ENCODE assay signal across 17 mouse cellular contexts in the genomic region with DNA sequence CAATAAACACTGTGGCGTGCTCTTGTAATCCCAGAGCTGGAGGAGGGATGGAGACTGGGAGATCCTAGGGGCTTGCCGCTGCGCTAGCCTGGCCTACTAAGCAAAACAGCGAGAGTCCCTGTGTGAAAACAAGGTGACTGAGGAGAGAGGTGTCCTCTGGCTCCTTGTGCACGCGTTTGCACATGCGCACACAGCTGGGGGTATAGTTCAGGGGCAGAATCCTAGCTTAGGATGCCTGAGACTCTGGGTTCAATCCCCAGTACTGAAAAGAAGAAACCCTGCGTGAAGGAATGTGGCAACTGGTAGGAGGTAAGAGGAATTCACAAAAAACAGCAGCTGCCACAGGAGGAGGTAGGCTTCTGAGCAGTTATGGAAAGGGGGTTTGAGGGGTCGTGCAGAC. TPM values are rescaled to one million over a fixed set of nuclear protein-coding genes. Genes with fewer than 3 reads are reported as not detected.
"Had no signal": no experiment of that assay in that cellular context is flagged by ENCODE, and none has a peak within 500 bp of the region (broad histone marks: within the 10 kb centered on the region; RNA-seq: fewer than 3 reads in every experiment).

No protein-coding gene starts in this region.

- H3K36me3 ChIP-seq: neural tube, embryonic 15.5 days; stomach, embryonic 15.5 days had no signal

- DNase-seq: right cerebral cortex, adult 18-20 months; right cerebral cortex, postnatal 14 days; right cerebral cortex, postnatal 25 days; right cerebral cortex, postnatal 4 days; spleen, adult 18-20 months; thymus, adult 18-20 months; thymus, adult 2 months; thymus, postnatal 14 days; thymus, postnatal 25 days; thymus, postnatal 36 days; thymus, postnatal 4 days had no signal

- H3K27ac ChIP-seq: neural tube, embryonic 15.5 days; stomach, embryonic 15.5 days; stomach, postnatal 0 days had no signal

- H3K4me3 ChIP-seq: neural tube, embryonic 15.5 days; stomach, embryonic 15.5 days had no signal

- H3K9me3 ChIP-seq: neural tube, embryonic 15.5 days; stomach, embryonic 15.5 days had no signal

- H3K4me1 ChIP-seq: neural tube, embryonic 15.5 days; stomach, embryonic 15.5 days had no signal

- H3K9ac ChIP-seq: neural tube, embryonic 15.5 days; stomach, embryonic 15.5 days had no signal

- H3K27me3 ChIP-seq: stomach, embryonic 15.5 days had no signal

- H3K4me2 ChIP-seq: neural tube, embryonic 15.5 days; stomach, embryonic 15.5 days had no signal

RNA-seq across cellular contexts. Expression of a gene that starts 16.2 kb away (rescaled TPM):
- total RNA-seq: neutrophil, adult 5-6 weeks had no signal
- polyA plus RNA-seq: neural tube, embryonic 14.5 days; neural tube, embryonic 15.5 days; spleen, adult 2 months had no signal

RNA-seq across cellular contexts. Expression of a gene that starts 45.7 kb away (rescaled TPM):
- total RNA-seq: neutrophil, adult 5-6 weeks had no signal
